Mouse (Mus musculus) mouse embryonic stem cell (cell line): ENCODE measurements at regions not wholly inside any gene's neighbourhood (a gene's known extent, or its start where the extent isn't known, plus 50 kb on each side); places are given as distances from the start of the nearest gene placed in this dataset.
"Not testable (repeated sequence)": the region's sequence is repeated elsewhere in the genome, so short reads cannot be mapped to it uniquely, and the experiment has no call there.

Experiments
- in situ Hi-C, 2 experiments: fragments of 300-500 bp; cut with MboI; formaldehyde crosslinking; loops; 1 replicate in 1 of 2; 3 replicates in 1 of 2; pipeline ENCODE4 v1.14.3; 2019 to 2020; ENCODE audit warnings: low sequenced_read_pairs in 2 of 2, low pct_unique_long_range_greater_than_20kb in 1 of 2, mixed read lengths in 1 of 2; ENCODE audit not compliant: unreplicated experiment in 1 of 2

DNA sequence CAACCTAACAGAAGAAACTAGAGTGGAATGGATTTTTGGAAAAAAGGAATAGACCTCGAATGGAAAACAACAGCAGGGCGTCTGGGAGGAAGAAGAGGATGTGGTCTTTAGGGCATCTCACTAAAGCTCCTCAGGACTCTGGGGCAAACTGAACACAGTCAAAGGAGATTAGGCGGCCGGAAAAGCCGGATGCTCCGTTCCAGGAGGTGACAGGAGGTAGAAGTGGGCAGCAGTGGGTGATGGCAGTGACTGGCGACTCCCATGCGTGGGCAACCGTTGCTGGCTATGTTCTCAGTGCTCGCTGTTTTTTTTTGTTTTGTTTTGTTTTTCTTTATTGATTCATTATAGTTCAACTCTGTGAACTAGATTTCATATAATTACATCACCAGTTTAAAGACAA is 228.8 kb upstream of the Klf3 start:
- in situ Hi-C loops: no loop called here

DNA sequence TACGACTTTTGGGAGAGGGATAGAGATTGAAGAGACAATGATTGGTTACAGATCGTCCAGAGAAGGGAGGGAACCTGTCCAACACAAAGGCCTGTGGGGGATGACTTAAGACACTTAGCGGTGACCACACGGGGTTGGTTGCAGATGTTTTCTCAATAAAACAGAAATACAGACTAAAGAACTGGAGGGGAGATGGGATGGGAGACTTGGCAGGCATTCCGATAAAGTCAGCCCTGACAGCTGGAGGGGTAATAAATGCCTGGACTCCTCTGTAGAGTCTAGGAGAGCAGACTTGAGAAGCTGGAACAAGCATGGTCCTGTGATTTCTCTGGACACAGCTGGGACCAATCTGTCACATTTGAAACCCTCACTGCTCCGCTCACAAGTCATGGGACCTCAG is 227.3 kb upstream of the Klf3 start:
- in situ Hi-C loops: no loop called here

DNA sequence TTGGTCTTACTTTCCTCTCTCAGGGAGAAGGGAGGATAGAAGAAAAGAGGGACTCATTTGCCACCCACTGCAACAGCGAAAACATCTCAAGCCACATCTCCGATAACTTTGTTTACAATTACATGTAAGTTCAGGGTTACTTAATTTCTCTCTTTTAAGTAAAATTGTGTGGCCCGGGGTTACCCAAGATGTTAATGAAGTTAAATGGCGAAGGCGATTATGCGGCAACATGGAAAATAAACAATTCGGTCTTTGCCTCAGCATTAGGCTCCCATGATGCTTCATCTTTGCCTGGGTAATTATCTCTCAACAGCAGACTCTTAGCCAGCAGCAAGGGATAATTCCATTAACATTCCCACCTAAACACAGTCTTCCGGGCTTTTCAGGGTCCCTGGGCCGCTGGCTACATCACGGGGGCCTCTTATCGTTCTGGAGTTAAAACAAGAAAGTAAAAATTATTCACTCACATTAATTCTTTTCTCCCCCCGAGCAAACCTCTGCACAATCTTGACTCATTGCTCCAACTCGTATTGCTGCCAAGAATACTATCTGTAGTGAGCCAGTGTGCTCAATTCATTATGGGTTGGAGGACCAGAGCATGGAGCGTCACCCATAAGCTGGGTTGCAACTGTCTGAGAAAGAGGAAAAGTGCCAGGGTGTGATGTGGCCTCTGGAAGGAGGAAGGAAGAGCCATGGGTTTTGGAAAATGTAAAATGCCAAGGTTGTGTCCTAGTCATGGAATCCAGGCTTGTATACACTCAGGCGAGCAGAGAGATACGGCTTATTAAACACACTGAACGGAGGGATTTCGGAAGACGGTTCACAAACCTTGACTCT is 226.5 kb upstream of the Klf3 start:
- in situ Hi-C loops: no loop called here

DNA sequence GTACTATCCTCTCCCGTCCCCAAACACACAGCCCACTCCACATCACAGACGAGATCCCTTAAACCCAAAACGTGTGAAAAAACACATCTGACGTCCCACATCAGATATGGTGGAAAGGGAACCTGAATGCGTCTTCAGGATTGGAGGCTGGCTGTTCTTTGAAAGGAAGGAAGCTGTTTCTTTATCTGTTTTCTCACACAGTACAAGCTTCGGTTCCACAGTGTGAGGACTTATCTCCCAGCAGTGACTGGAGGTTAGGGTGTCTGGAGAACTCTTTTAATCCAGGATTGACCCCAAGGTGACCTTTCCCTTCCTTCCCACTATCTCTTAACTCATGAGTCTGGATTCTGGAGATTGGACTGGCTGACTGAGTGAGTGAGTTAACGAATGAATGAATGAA is 225.8 kb upstream of the Klf3 start:
- in situ Hi-C loops: no loop called here

DNA sequence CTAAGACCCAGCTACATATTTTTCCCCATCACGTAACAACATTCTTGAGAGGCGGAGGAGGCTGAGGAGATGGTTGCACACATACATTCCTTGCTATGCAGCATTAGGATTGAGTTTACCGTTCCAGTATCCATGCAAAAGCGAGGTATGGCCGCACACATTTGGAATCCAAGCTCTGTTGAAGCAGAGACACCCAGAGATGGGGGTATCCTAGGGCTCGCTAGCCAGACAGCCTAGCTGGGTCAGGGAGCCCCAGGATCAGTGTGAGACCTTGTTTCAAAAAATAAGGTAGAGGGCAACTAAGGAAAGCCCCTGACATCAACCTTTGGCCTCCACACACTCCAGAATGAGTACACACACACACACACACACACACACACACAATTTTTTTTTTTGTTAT is 224.7 kb upstream of the Klf3 start:
- in situ Hi-C loops: no loop called here

DNA sequence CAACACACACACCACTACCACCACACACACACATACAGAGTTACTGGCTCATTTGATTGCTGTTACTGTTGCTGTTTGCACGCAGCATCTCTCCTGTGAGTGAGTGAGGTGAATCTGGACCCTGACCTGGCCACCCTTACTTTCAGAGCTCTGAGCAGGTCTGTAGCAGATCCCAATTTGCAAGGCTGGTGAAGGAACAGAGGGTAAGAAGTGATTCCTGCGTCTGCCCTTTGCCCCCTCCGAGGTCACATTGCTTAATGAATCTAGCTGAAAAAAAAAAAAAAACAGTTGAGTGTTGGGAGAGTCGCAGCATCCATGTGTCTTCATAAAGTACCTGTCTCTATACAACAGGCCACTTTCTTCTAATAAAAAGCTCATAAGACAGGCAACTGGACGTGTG is 224.1 kb upstream of the Klf3 start:
- in situ Hi-C loops: no loop called here

DNA sequence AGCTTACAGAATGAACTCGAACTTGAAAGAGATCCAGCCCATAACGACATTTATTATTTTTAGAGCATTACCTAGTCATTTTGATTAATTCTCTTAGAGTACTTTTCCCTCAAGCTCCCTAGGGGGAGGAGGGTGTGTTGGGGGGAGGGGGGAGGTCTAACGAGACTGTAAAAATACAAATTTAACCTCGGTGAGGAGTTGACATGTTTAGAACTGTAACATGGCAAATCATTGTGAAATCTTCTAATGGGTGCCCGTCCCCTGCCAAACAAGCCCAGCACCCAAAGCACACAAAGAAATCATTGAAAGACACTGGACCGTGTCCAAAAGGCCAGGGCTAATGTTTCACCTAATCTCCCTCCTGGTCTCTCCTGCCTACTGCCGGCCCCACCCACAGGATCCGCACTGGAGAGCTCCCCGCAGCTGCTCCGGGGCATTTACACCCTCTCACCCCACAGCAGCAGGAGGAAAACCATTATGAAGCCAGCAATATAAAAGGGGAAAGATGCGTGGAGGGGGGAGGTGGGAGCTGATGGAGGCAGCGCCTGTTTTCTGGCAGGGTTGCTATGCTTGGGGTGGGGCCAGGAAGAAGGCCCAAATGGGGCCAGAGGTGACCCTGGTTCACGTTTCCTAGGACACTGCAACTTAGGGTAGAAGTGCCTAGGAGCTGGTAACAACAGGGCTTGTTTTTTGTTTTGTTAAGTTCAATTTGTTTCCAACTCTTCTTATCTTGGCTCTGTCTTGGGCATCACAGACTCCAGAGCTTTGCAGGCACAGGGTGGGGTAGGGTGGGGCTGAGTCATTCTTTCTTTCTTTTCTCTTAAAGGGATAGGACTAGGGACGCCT is 223.5 kb upstream of the Klf3 start:
- in situ Hi-C loops: no loop called here

DNA sequence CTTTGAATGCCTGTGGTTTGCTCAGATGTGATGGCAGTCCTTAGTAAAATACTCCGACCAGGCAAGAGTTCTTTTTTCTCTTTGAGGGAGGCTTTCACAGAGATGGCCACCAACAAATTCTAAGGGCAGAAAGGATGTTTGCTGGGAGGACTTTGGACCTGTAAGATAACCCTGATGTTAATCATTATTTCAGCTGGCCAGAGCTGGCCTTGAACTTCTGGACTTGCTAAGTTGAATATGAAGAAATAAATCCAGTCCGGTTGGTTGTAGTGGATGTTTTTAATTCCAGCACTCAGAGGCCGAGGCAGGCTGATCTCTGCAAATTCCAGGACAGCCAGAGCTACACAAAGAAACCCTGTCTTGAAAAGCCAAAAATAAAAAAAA is 222.9 kb upstream of the Klf3 start:
- in situ Hi-C loops: no loop called here

DNA sequence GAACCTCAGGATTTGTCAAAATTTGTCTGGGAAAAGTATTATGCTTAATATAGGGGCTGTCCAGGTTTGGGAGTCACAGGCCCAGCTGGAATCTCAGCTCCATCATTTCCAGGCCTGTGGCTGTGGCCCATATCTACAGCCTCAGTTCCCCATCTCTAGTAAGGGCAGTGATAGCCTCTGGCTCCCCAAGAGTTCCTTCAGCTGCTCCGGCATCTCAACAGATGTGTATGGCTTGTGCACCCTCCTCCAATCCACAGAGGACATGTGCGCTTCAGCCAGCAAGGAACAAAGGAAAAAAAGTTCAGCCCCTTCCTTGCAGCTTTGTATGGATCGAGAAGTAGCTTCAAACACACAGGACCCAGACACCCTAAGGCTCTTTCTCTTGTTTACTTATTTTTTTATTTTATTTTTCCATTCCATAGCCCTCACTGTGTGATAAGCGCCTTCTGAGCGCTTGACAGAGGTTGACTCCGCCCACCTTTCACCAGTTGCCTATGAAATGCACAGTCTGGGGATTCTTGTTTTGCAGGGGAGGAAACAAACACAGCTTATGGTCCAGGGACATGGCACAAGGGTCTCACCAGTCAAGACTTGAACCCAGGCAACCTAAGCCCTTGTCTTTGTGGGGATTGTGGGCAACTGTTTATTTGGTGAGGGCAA is 222.3 kb upstream of the Klf3 start:
- in situ Hi-C loops: no loop called here

DNA sequence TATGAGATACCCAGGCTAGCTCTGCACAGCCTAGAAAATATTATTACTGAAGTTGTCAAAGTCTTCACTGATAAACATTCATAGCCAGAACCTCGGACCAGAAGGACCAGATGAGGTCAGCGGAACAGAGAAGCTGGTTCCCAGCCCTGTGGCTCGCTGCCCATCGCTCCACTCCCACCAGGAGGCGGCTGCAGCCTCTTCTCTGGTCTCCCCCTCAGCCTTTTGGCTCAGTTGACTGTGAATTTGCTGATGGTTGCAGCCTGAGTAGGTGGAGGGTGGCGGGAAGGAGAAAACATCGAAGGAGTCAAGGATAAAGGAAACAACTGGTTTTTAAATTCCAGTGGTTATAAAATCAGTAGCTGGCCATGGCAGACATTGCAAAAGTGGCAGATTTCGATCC is 221.7 kb upstream of the Klf3 start:
- in situ Hi-C loops: no loop called here

DNA sequence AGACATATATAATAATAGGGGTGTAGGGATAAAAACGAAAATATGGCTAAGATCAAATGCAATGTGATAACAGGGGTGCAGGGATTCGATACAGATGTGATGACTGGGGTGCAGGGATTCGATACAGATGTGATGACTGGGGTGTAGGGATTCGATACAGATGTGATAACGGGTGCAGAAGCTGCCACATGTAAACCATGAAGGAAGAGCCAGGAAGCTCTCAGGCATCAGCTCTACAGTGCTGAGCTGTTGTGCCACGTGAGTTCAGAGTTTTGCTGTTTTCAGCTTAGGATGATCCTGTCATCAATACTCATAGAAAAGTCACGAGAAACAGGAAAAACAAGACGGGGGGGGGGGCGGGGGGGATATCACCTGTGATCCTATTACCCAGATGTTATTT is 221.2 kb upstream of the Klf3 start:
- in situ Hi-C loops: no loop called here

DNA sequence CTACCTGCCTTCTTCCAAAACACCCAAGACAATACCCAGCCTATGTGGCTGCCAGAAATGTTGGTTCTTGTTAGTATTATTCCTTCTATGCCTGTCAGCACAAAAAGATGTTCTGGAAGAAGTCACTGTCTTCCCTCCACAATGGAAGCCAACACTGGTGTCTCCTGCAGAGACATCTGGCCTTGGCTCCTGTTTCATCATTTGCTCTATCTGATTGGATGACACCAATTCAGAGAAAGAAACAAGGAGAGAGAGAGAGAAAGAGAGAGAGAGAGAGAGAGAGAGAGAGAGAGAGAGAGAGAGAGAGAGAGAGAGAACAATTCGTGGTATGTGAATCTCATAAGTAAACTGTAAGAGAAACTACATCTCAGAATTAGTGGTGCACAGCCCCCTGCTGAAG is 218.9 kb upstream of the Klf3 start:
- in situ Hi-C loops: no loop called here

DNA sequence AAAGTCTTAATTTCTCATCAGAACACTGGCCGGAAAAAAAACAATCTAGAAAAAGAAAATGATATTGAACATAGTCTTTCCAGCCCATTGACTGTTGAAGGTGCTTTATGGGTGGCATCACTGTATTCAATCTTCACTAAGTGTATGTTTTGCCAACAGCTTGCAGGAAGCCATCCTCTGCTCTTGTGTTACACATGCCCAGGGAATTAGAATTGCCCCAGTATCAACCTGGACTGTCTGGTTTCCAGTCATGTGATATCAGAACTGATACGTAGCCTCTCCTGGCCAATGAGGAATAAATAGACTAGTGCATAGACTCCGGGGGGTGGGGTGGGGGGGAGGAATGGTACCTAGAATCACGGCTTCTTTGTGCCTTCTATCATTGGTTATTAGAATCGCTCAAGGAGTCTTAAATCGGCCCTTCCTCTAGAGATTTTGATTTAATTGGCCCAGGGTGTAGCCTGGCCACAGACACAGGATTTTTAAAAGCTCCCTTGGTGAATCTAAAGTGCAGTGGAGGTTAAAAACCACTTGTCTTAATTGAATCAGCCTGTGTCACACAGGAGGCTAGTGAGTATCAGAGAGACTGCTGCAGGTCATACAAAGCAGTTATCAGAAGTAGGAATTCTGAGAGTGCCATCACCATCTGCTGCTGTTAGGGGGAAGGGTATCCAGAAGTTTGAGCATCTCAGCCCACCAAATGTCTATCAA is 218.0 kb upstream of the Klf3 start:
- in situ Hi-C loops: no loop called here

DNA sequence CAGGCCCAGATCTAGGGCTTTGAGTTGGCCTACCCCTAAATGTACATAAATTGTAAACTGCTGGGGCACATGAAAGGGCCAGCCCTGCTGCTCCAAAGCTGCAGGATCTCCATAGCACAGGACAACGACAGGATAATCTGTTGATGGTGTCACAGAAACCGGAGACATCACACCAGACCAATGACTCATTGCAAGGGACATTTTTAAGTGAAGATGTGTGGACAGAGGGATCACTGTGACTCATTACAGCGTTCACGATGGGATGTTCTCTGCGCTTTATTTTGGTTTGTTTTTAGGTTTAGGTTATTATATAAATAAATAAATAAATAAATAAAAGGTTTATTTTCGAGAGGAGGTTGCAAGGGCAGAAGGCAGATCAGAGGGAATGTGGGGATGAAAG is 216.9 kb upstream of the Klf3 start:
- in situ Hi-C loops: no loop called here

DNA sequence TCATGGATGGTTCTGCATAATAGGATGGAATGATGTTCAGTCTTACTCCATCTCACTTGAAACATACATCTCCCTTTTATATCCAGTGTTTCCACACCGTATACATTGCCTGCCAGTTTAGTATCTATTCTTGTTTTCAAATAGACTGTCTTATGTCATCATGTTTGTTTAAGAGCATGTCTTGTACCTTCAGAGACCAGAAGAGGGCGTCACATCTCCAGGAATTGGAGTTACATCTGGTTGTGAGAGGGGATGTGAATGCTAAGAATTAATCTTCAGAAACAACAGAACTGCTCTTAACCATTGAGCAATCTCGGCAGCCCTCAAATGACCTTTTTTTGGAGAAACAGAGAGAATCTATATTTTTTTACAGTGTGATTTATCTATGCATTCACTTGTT is 216.3 kb upstream of the Klf3 start:
- in situ Hi-C loops: no loop called here

DNA sequence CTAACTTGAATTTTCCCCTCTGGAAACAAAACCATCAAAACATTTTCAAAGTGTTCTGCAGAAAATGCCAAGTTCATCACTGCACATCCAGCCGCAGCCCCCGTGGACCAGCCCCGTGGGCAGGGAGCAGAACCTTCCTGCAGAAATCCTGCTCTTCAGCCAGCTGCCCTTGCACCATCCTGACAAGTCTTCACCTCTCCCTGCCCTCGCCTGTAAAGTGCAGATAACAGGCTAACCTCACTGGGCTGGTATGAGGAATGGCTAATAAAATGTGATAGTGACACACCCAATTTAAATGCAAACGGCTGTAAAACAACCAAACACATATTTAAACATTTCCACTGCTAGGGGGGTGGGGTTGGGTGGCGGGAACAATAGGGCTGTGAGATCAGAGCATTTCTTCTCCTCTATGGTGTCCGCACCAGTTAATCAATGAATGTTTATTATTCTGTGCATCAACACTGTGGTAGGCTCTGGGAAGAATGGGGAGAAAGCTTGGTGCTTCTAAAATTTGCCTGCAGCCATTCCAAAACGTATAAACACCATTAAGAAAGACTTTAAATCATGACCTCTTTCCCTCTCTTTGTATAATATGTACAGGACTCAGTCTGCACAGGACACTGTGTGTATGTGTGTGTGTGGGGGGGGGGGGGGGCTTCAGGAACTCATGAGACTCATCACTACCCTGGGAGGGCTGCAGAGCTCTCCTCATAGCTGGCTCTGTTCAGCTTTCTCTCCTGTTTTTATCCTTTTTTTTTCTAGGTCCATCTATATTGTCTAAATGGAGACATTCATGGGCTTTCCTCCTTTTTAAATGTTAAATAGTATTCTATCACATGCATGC is 215.1 kb upstream of the Klf3 start:
- in situ Hi-C loops: no loop called here

DNA sequence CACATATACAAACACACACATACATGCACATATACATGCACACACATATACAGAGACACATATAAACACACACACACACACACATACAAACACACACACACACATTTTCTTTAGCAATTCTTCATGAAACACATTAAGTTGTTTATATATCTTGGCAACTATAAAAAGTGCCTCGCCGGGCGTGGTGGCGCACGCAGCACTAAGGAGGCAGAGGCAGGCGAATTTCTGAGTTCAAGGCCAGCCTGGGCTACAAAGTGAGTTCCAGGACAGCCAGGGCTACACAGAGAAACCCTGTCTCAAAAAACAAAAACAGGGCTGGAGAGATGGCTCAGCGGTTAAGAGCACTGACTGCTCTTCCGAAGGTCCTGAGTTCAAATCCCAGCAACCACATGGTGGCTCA is 214.4 kb upstream of the Klf3 start:
- in situ Hi-C loops: not testable (repeated sequence)

DNA sequence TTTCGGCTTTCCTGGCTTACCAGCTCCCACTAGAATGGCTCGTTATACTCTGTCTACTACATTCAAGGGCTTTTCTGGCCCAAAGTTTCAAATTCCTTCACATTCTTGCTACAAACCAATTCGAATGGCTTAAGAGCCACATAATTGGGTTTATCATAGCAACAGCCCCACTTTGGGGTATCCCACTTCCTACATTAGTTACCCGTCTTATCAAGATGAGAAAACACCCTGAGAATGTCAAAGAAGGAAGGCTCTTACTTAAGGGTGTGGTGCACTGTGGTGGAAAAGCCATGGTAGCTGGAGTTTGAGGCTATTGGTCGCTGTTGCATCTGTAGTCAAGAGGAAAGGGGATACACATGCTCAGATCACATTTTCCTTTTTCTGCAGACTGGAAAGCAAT is 213.2 kb upstream of the Klf3 start:
- in situ Hi-C loops: loop anchor here in 1 of 2 experiments (10.0 kb wide), 1 partner anchor 225 kb away; no protein-coding TSS in a partner anchor
